Mouse (Mus musculus): Measurements from ENCODE around the gene Lpar6. TPM values are rescaled to one million over a fixed set of nuclear protein-coding genes. Genes with fewer than 3 reads are reported as not detected.
A peak's percentile ranks its signal among the peaks of the same experiment; 100 is the strongest.

Gene Lpar6
- polyA plus RNA-seq, 1 experiment from 2014 or later, result 15.5 TPM

DNA sequence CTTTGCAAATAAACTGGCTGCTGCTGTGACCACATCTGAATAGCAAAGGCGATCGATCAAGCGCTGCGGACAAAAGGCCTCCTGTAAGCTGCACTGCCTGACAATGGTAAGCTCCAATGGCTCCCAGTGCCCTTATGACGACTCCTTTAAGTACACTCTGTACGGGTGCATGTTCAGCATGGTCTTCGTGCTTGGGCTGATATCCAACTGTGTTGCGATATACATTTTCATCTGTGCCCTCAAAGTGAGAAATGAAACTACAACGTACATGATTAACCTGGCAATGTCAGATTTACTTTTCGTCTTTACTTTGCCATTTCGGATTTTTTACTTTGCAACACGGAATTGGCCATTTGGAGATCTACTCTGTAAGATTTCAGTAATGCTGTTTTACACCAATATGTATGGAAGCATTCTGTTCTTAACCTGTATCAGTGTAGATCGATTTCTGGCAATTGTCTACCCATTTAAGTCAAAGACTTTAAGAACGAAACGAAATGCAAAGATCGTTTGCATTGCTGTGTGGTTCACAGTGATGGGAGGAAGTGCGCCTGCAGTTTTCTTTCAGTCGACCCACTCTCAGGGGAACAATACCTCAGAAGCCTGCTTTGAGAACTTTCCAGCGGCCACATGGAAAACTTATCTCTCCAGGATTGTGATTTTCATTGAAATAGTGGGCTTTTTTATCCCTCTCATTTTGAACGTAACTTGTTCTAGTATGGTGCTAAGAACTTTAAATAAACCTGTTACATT, 979 bp downstream of the Lpar6 start:
- H3K27ac ChIP-seq, result peak overlapping the region; percentile 93
- peak overlapping the region; percentile 59 for H3K4me3 ChIP-seq (replicated peaks; ENCODE audit: low read depth, low read length)
- peak; percentile 89 for DNase-seq (ENCODE audit: low spot score)
- H3K27me3 ChIP-seq (ENCODE audit: insufficient read depth, low read length), result no peaks in the 10 kb centered on the region
- peak overlapping the region; percentile 72 for H3K9ac ChIP-seq (ENCODE audit: low read depth, low read length)
- ATAC-seq (replicated peaks; ENCODE audit: low FRiP score, low read depth), result peak; percentile 65
- peaks cover 9% of the 10 kb centered on the region for H3K4me1 ChIP-seq (replicated peaks; ENCODE audit: insufficient read depth, low read length)
- 0 out of 2 replicates have a peak, but pooled peaks cover 4% of the 10 kb centered on the region for H3K36me3 ChIP-seq (ENCODE audit: insufficient read depth, low read length)
- under 1% methylated on average over 20 of the region's 20 CpGs for WGBS
- H3K9me3 ChIP-seq (replicated peaks; ENCODE audit: low read length), result no peaks in the 10 kb centered on the region
- H3K4me2 ChIP-seq (ENCODE audit: low read length), result peak overlapping the region; percentile 67
- no peak for TF ChIP-seq CTCF (IDR thresholded peaks at IDR 0.05; ENCODE audit: low read depth)

GRCm38 (mm10) chr14:73239291-73239690, 1.6 kb downstream of the Lpar6 start:
- peaks cover 6% of the 10 kb centered on the region for H3K4me1 ChIP-seq (replicated peaks; ENCODE audit: insufficient read depth, low read length)
- peak overlapping the region; percentile 72 for H3K9ac ChIP-seq (ENCODE audit: low read depth, low read length)
- DNase-seq (ENCODE audit: low spot score) (peak; percentile 80), ATAC-seq (replicated peaks; ENCODE audit: low FRiP score, low read depth) (no peak)
- H3K36me3 ChIP-seq (ENCODE audit: insufficient read depth, low read length), result 0 out of 2 replicates have a peak, but pooled peaks cover 6% of the 10 kb centered on the region
- no peak for TF ChIP-seq CTCF (IDR thresholded peaks at IDR 0.05; ENCODE audit: low read depth)
- under 1% methylated on average over 6 of the region's 6 CpGs for WGBS
- H3K9me3 ChIP-seq (replicated peaks; ENCODE audit: low read length), result no peaks in the 10 kb centered on the region
- peak overlapping the region; percentile 67 for H3K4me2 ChIP-seq (ENCODE audit: low read length)
- no peaks in the 10 kb centered on the region for H3K27me3 ChIP-seq (ENCODE audit: insufficient read depth, low read length)
- peak overlapping the region; percentile 59 for H3K4me3 ChIP-seq (replicated peaks; ENCODE audit: low read depth, low read length)
- H3K27ac ChIP-seq, result peak overlapping the region; percentile 93

GRCm38 (mm10) chr14:73239857-73240256, 2.2 kb downstream of the Lpar6 start:
- ATAC-seq (replicated peaks; ENCODE audit: low FRiP score, low read depth), result no peak

DNA sequence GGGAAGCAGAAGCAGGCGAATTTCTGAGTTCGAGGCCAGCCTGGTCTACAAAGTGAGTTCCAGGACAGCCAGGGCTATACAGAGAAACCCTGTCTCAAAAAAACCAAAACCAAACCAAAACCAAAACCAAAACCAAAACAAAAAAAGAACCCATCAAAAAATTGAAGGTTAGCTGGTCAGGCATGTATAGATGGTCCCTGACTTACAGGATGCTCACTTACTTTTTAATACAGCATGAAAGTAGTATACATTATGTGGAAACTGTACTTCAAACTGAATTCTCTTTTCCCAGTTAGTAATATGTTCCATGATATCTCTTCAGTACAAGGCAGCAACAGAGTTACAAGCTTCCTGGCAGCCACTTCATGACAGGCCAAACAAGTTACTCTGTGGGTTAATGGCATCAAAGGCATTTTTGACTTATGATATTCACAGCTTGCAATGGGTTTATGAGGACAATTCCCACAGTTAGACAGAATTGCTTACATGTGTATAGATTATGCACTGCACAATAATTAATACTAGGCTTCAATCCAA, 6.4 kb downstream of the Lpar6 start:
- H3K9ac ChIP-seq (ENCODE audit: low read depth, low read length), result no peak overlapping the region
- H3K27me3 ChIP-seq (ENCODE audit: insufficient read depth, low read length), result no peaks in the 10 kb centered on the region
- no peaks in the 10 kb centered on the region for H3K4me1 ChIP-seq (replicated peaks; ENCODE audit: insufficient read depth, low read length)
- no peak for DNase-seq (ENCODE audit: low spot score)
- 0 out of 2 replicates have a peak, but pooled peaks cover 8% of the 10 kb centered on the region for H3K36me3 ChIP-seq (ENCODE audit: insufficient read depth, low read length)
- no peak overlapping the region for H3K4me3 ChIP-seq (replicated peaks; ENCODE audit: low read depth, low read length)
- H3K4me2 ChIP-seq (ENCODE audit: low read length), result no peak overlapping the region
- 93% methylated on average over 2 of the region's 2 CpGs for WGBS
- ATAC-seq (replicated peaks; ENCODE audit: low FRiP score, low read depth), result no peak
- H3K27ac ChIP-seq, result no peak overlapping the region; the same call in 1 of the 2 replicates
- H3K9me3 ChIP-seq (replicated peaks; ENCODE audit: low read length), result no peaks in the 10 kb centered on the region
- no peak for TF ChIP-seq CTCF (IDR thresholded peaks at IDR 0.05; ENCODE audit: low read depth)

More at GRCm38 (mm10) chr14:73239857-73240256, 2.2 kb downstream of the Lpar6 start:
- H3K4me1 ChIP-seq (replicated peaks; ENCODE audit: insufficient read depth, low read length), result 0 out of 2 replicates have a peak, but pooled peaks cover under 1% of the 10 kb centered on the region
- no peak overlapping the region for H3K9ac ChIP-seq (ENCODE audit: low read depth, low read length)
- peak overlapping the region; percentile 59; the same call in 1 of the 2 replicates for H3K4me3 ChIP-seq (replicated peaks; ENCODE audit: low read depth, low read length)
- WGBS, result 30% methylated on average over 3 of the region's 3 CpGs
- no peaks in the 10 kb centered on the region for H3K9me3 ChIP-seq (replicated peaks; ENCODE audit: low read length)
- peak; percentile 53 for DNase-seq (ENCODE audit: low spot score)
- no peak overlapping the region for H3K27ac ChIP-seq
- TF ChIP-seq CTCF (IDR thresholded peaks at IDR 0.05; ENCODE audit: low read depth), result no peak
- 0 out of 2 replicates have a peak, but pooled peaks cover 8% of the 10 kb centered on the region for H3K36me3 ChIP-seq (ENCODE audit: insufficient read depth, low read length)
- H3K4me2 ChIP-seq (ENCODE audit: low read length), result peak overlapping the region; percentile 31
- no peaks in the 10 kb centered on the region for H3K27me3 ChIP-seq (ENCODE audit: insufficient read depth, low read length)

GRCm38 (mm10) chr14:73250056-73250455, 12.4 kb downstream of the Lpar6 start:
- no peaks in the 10 kb centered on the region for H3K27me3 ChIP-seq (ENCODE audit: insufficient read depth, low read length)
- ATAC-seq (replicated peaks; ENCODE audit: low FRiP score, low read depth) (no peak), DNase-seq (ENCODE audit: low spot score) (no peak)
- H3K4me2 ChIP-seq (ENCODE audit: low read length), result no peak overlapping the region
- no peak for TF ChIP-seq CTCF (IDR thresholded peaks at IDR 0.05; ENCODE audit: low read depth)
- no peak overlapping the region for H3K4me3 ChIP-seq (replicated peaks; ENCODE audit: low read depth, low read length)
- H3K9ac ChIP-seq (ENCODE audit: low read depth, low read length), result no peak overlapping the region
- no peaks in the 10 kb centered on the region for H3K4me1 ChIP-seq (replicated peaks; ENCODE audit: insufficient read depth, low read length)
- H3K36me3 ChIP-seq (ENCODE audit: insufficient read depth, low read length), result no peaks in the 10 kb centered on the region
- H3K27ac ChIP-seq, result no peak overlapping the region
- H3K9me3 ChIP-seq (replicated peaks; ENCODE audit: low read length), result no peaks in the 10 kb centered on the region
- WGBS, result 91% methylated on average over 2 of the region's 2 CpGs

GRCm38 (mm10) chr14:73252276-73252675, 14.6 kb downstream of the Lpar6 start:
- H3K9me3 ChIP-seq (replicated peaks; ENCODE audit: low read length), result no peaks in the 10 kb centered on the region
- no peaks in the 10 kb centered on the region for H3K27me3 ChIP-seq (ENCODE audit: insufficient read depth, low read length)
- H3K27ac ChIP-seq, result peak overlapping the region; percentile 77
- no peak for TF ChIP-seq CTCF (IDR thresholded peaks at IDR 0.05; ENCODE audit: low read depth)
- H3K4me2 ChIP-seq (ENCODE audit: low read length), result no peak overlapping the region
- no peak overlapping the region for H3K4me3 ChIP-seq (replicated peaks; ENCODE audit: low read depth, low read length)
- no peaks in the 10 kb centered on the region for H3K4me1 ChIP-seq (replicated peaks; ENCODE audit: insufficient read depth, low read length)
- WGBS, result 93% methylated on average over 2 of the region's 2 CpGs
- DNase-seq (ENCODE audit: low spot score) (no peak), ATAC-seq (replicated peaks; ENCODE audit: low FRiP score, low read depth) (no peak)
- H3K9ac ChIP-seq (ENCODE audit: low read depth, low read length), result no peak overlapping the region
- H3K36me3 ChIP-seq (ENCODE audit: insufficient read depth, low read length), result no peaks in the 10 kb centered on the region

Measured in kidney, postnatal 0 days (tissue).